Mouse (Mus musculus) hematopoietic stem cell, adult 5-6 weeks (primary cell): ENCODE data around the gene Otud3. TPM values are rescaled to one million over a fixed set of nuclear protein-coding genes. Genes with fewer than 3 reads are reported as not detected.
A peak's percentile ranks its signal among the peaks of the same experiment; 100 is the strongest.
"Not testable (repeated sequence)": the region's sequence is repeated elsewhere in the genome, so short reads cannot be mapped to it uniquely, and the experiment has no call there.

ENCODE experiments used
- ATAC-seq, 2 experiments: fragments of 125-278 bp in 1 of 2; replicated peaks in 1 of 2; 2 replicates each; pipeline ENCODE4 v1.8.0; 2016 to 2017; ENCODE audit warnings: inconsistent platforms in 2 of 2, mild to moderate bottlenecking in 2 of 2, moderate number of reproducible peaks in 2 of 2, low read depth in 1 of 2, moderate TSS enrichment in 1 of 2; ENCODE audit not compliant: low FRiP score in 2 of 2, poor library complexity in 2 of 2, severe bottlenecking in 2 of 2, insufficient read depth in 1 of 2, low TSS enrichment in 1 of 2
- total RNA-seq: library from RNA; stranded (forward); fragments of 172-1452, 232-1000 nt; gene quantifications from 2 replicates; pipeline ENCODE4 v1.2.3, GENCODE M21; 2017

The Otud3 gene
- total RNA-seq, 1 experiment from 2014 or later = 12.3 TPM

GRCm38 (mm10) chr4:138913141-138913787, 481 bp downstream of the Otud3 start:
- ATAC-seq = 0 out of 4 replicates have a peak, but pooled peaks of 1 of the 2 experiments have one; percentile 8

- peak in 1 of 2 experiments; percentile 22; a peak in 2 of 4 replicates for ATAC-seq
Observed at GRCm38 (mm10) chr4:138905624-138906337, 8.0 kb downstream of the Otud3 start.

- no peak for ATAC-seq
Observed at GRCm38 (mm10) chr4:138899361-138899760, 14.4 kb downstream of the Otud3 start.

GRCm38 (mm10) chr4:138893789-138894188, 20.0 kb downstream of the Otud3 start:
- ATAC-seq = not testable (repeated sequence)

GRCm38 (mm10) chr4:138892655-138893054, 21.1 kb downstream of the Otud3 start:
- ATAC-seq = no peak

GRCm38 (mm10) chr4:138889635-138890034, 24.1 kb downstream of the Otud3 start:
- ATAC-seq = no peak

- ATAC-seq = no peak
Observed at GRCm38 (mm10) chr4:138889165-138889564, 24.6 kb downstream of the Otud3 start.

- peak; percentile 82 to 88 for ATAC-seq
Observed at GRCm38 (mm10) chr4:138884261-138884660, 29.5 kb downstream of the Otud3 start.

- no peak for ATAC-seq
Observed at GRCm38 (mm10) chr4:138882179-138882578, 31.6 kb downstream of the Otud3 start.

- no peak for ATAC-seq
Observed at GRCm38 (mm10) chr4:138880811-138881584, 32.7 kb downstream of the Otud3 start.

- no peak for ATAC-seq
Observed at GRCm38 (mm10) chr4:138879808-138880207, 33.9 kb downstream of the Otud3 start.

- no peak for ATAC-seq
Observed at GRCm38 (mm10) chr4:138878783-138879182, 35.0 kb downstream of the Otud3 start.

- no peak for ATAC-seq
Observed at GRCm38 (mm10) chr4:138877731-138878130, 36.0 kb downstream of the Otud3 start, which contains the start of gene Pla2g2e. Gene Pla2g2e (plus strand): TSS chr4:138877942.

GRCm38 (mm10) chr4:138875986-138876385, 37.8 kb downstream of the Otud3 start:
- no peak for ATAC-seq

GRCm38 (mm10) chr4:138875275-138875674, 38.5 kb downstream of the Otud3 start:
- ATAC-seq = not testable (repeated sequence)

- no peak for ATAC-seq
Observed at GRCm38 (mm10) chr4:138873864-138874263, 39.9 kb downstream of the Otud3 start, which contains the start of gene Gm13030. Gene Gm13030 (minus strand): TSS chr4:138873964.

GRCm38 (mm10) chr4:138868666-138869065, 45.1 kb downstream of the Otud3 start:
- ATAC-seq = no peak

GRCm38 (mm10) chr4:138866413-138866812, 47.3 kb downstream of the Otud3 start:
- peak; percentile 73 to 87 for ATAC-seq
